ENCODE assay signal across 33 mouse cellular contexts in genomic region chr6:31537193-31537592, GRCm38 (mm10). TPM values are rescaled to one million over a fixed set of nuclear protein-coding genes. Genes with fewer than 3 reads are reported as not detected.
DNase-seq lines count a peak whose midpoint lies in the region; ATAC-seq and TF ChIP-seq lines count a peak whose summit lies in the region.
"Had no signal": no experiment of that assay in that cellular context is flagged by ENCODE, and none has a peak within 500 bp of the region (broad histone marks: within the 10 kb centered on the region; RNA-seq: fewer than 3 reads in every experiment).

No protein-coding gene starts in this region.

- no peak overlapping the region for H3K9ac ChIP-seq in liver, embryonic 12.5 days
- H3K9ac ChIP-seq in liver, postnatal 0 days (replicated peaks): no peak overlapping the region; the same call in 1 of the 2 replicates
- no peak overlapping the region for H3K9ac ChIP-seq in midbrain, embryonic 16.5 days (ENCODE audit: low read depth, low read length)
- no peak overlapping the region for H3K9ac ChIP-seq in midbrain, embryonic 15.5 days
- H3K9ac ChIP-seq: embryonic facial prominence, embryonic 12.5 days; heart, embryonic 13.5 days; limb, embryonic 15.5 days; lung, embryonic 14.5 days; neural tube, embryonic 13.5 days had no signal

- TF ChIP-seq EP300 in liver, postnatal 0 days (IDR thresholded peaks at IDR 0.05; ENCODE audit: low read depth): no peak

- DNase-seq in gastrocnemius, adult 2 months: no peak
- DNase-seq in gastrocnemius, postnatal 4 days (ENCODE audit: low spot score in 2 of 2): no peak
- no peak for DNase-seq in liver, postnatal 0 days
- no peak for DNase-seq in right cerebral cortex, postnatal 25 days
- DNase-seq: adrenal gland, postnatal 14 days; cerebellum, adult 11 months; cerebellum, adult 9-10 months; cerebellum, postnatal 36 days; embryo, embryonic 11 days; gastrocnemius, postnatal 25 days; heart, adult 18-20 months; heart, postnatal 10 days; kidney, adult 8-10 months; kidney, postnatal 4 days; layer of hippocampus, adult 9-11 months; lung, embryonic 14.5 days; right cerebral cortex, postnatal 4 days; thymus, adult 2 months; thymus, postnatal 36 days had no signal

- peak overlapping the region; percentile 26; the same call in 1 of the 2 replicates for H3K4me2 ChIP-seq in liver, embryonic 12.5 days
- H3K4me2 ChIP-seq in liver, postnatal 0 days (ENCODE audit: low read depth, low read length): no peak overlapping the region
- no peak overlapping the region for H3K4me2 ChIP-seq in midbrain, embryonic 16.5 days (ENCODE audit: low read length)
- no peak overlapping the region for H3K4me2 ChIP-seq in midbrain, embryonic 15.5 days
- H3K4me2 ChIP-seq: embryonic facial prominence, embryonic 12.5 days; heart, embryonic 13.5 days; limb, embryonic 15.5 days; lung, embryonic 14.5 days; midbrain, embryonic 11.5 days; neural tube, embryonic 13.5 days had no signal

- H3K27me3 ChIP-seq in liver, embryonic 12.5 days (replicated peaks): no peaks in the 10 kb centered on the region
- no peaks in the 10 kb centered on the region for H3K27me3 ChIP-seq in liver, postnatal 0 days (ENCODE audit: insufficient read depth, low read length)
- no peaks in the 10 kb centered on the region for H3K27me3 ChIP-seq in midbrain, embryonic 16.5 days (ENCODE audit: control insufficient read depth, insufficient read depth, low read depth, low read length)
- H3K27me3 ChIP-seq in midbrain, embryonic 15.5 days (replicated peaks): no peaks in the 10 kb centered on the region
- H3K27me3 ChIP-seq: embryonic facial prominence, embryonic 12.5 days; heart, embryonic 13.5 days; limb, embryonic 15.5 days; neural tube, embryonic 13.5 days had no signal

- H3K36me3 ChIP-seq in liver, embryonic 12.5 days: 0 out of 2 replicates have a peak, but pooled peaks cover 3% of the 10 kb centered on the region
- H3K36me3 ChIP-seq in liver, postnatal 0 days (replicated peaks; ENCODE audit: insufficient read depth, low read length): no peaks in the 10 kb centered on the region
- no peaks in the 10 kb centered on the region for H3K36me3 ChIP-seq in midbrain, embryonic 16.5 days (ENCODE audit: control insufficient read depth, insufficient read depth, low read length)
- no peaks in the 10 kb centered on the region for H3K36me3 ChIP-seq in midbrain, embryonic 15.5 days (replicated peaks)
- H3K36me3 ChIP-seq: embryonic facial prominence, embryonic 12.5 days; heart, embryonic 13.5 days; limb, embryonic 10.5 days; limb, embryonic 15.5 days had no signal

- peak overlapping the region; percentile 43 for H3K27ac ChIP-seq in gastrocnemius, adult 2 months
- H3K27ac ChIP-seq in liver, embryonic 12.5 days: peak overlapping the region; percentile 62
- H3K27ac ChIP-seq in liver, postnatal 0 days (ENCODE audit: low read depth): no peak overlapping the region
- 0 out of 2 replicates have a peak overlapping the region, but pooled peaks have one; percentile 19 for H3K27ac ChIP-seq in midbrain, embryonic 16.5 days (ENCODE audit: low read length)
- no peak overlapping the region for H3K27ac ChIP-seq in midbrain, embryonic 15.5 days
- H3K27ac ChIP-seq: embryonic facial prominence, embryonic 12.5 days; heart, embryonic 13.5 days; kidney, postnatal 0 days; limb, embryonic 10.5 days; limb, embryonic 15.5 days; neural tube, embryonic 13.5 days had no signal

- H3K9me3 ChIP-seq in liver, embryonic 12.5 days (replicated peaks): no peaks in the 10 kb centered on the region
- no peaks in the 10 kb centered on the region for H3K9me3 ChIP-seq in liver, postnatal 0 days (ENCODE audit: low read length)
- no peaks in the 10 kb centered on the region for H3K9me3 ChIP-seq in midbrain, embryonic 16.5 days (replicated peaks; ENCODE audit: control insufficient read depth, low read length, poor library complexity, severe bottlenecking)
- H3K9me3 ChIP-seq in midbrain, embryonic 15.5 days: no peaks in the 10 kb centered on the region
- H3K9me3 ChIP-seq: embryonic facial prominence, embryonic 12.5 days; heart, embryonic 13.5 days; limb, embryonic 10.5 days; limb, embryonic 15.5 days; neural tube, embryonic 13.5 days had no signal

- H3K4me1 ChIP-seq in liver, embryonic 12.5 days: peaks cover 54% of the 10 kb centered on the region
- H3K4me1 ChIP-seq in liver, postnatal 0 days (ENCODE audit: insufficient read depth): 0 out of 2 replicates have a peak, but pooled peaks cover 4% of the 10 kb centered on the region
- peaks cover 6% of the 10 kb centered on the region; the same call in 1 of the 2 replicates for H3K4me1 ChIP-seq in midbrain, embryonic 16.5 days (ENCODE audit: control insufficient read depth, insufficient read depth, low read length)
- peaks cover 3% of the 10 kb centered on the region; the same call in 1 of the 2 replicates for H3K4me1 ChIP-seq in midbrain, embryonic 15.5 days
- H3K4me1 ChIP-seq: embryonic facial prominence, embryonic 12.5 days; limb, embryonic 10.5 days; limb, embryonic 15.5 days; neural tube, embryonic 13.5 days had no signal

- H3K4me3 ChIP-seq in gastrocnemius, adult 2 months: no peak overlapping the region
- no peak overlapping the region for H3K4me3 ChIP-seq in liver, embryonic 12.5 days
- no peak overlapping the region for H3K4me3 ChIP-seq in liver, postnatal 0 days (ENCODE audit: low read depth, low read length)
- H3K4me3 ChIP-seq in midbrain, embryonic 16.5 days (ENCODE audit: low read depth, low read length): no peak overlapping the region
- H3K4me3 ChIP-seq in midbrain, embryonic 15.5 days: no peak overlapping the region
- H3K4me3 ChIP-seq: embryonic facial prominence, embryonic 12.5 days; heart, embryonic 13.5 days; limb, embryonic 10.5 days; limb, embryonic 15.5 days; neural tube, embryonic 13.5 days had no signal

- ATAC-seq in liver, embryonic 12.5 days: no peak
- no peak for ATAC-seq in liver, postnatal 0 days
- ATAC-seq in midbrain, embryonic 16.5 days: no peak
- no peak for ATAC-seq in midbrain, embryonic 15.5 days (replicated peaks)
- ATAC-seq in inflammation-experienced regulatory T-cells, adult 6 months: no peak
- ATAC-seq: forebrain, embryonic 14.5 days; hindbrain, embryonic 16.5 days; intestine, embryonic 16.5 days had no signal

- intact Hi-C loops in gastrocnemius, adult 2 months (cut with DNase I): no loop called here

- WGBS in liver, embryonic 12.5 days (ENCODE audit: insufficient replicate concordance): 34% methylated on average over 4 of the region's 4 CpGs
- 48% methylated on average over 4 of the region's 4 CpGs for WGBS in liver, postnatal 0 days (ENCODE audit: insufficient replicate concordance)
- WGBS in midbrain, embryonic 16.5 days: 53% methylated on average over 4 of the region's 4 CpGs
- 67% methylated on average over 4 of the region's 4 CpGs for WGBS in midbrain, embryonic 15.5 days

- TF ChIP-seq CTCF in gastrocnemius, adult 2 months (IDR thresholded peaks at IDR 0.05): no peak
- TF ChIP-seq CTCF in liver, postnatal 0 days (IDR thresholded peaks at IDR 0.05; ENCODE audit: low read depth): no peak

RNA-seq across cellular contexts. Expression of gene Podxl, which starts 26.6 kb away (rescaled TPM):
- 10 to 100 TPM; 22.0 to 31.9 TPM for total RNA-seq in gastrocnemius, adult 2 months (2021)
- total RNA-seq in gastrocnemius, postnatal 4 days (2021): 10 to 100 TPM; 19.8 to 25.6 TPM
- polyA plus RNA-seq in liver, embryonic 12.5 days (2016; fragmentation: Nextera tagmentation; extraction: Ambion mirVana): 23.0 and 24.5 TPM in 2 replicates
- polyA plus RNA-seq in liver, postnatal 0 days (2015; fragmentation: Nextera tagmentation; extraction: Ambion mirVana): 1.5 and 2.8 TPM in 2 replicates
- polyA plus RNA-seq in midbrain, embryonic 16.5 days (2015; fragmentation: Nextera tagmentation; extraction: Ambion mirVana): 8.5 and 11.1 TPM in 2 replicates
- 12.0 and 12.3 TPM in 2 replicates for polyA plus RNA-seq in midbrain, embryonic 15.5 days (2015; fragmentation: Nextera tagmentation; extraction: Ambion mirVana)
- under 1 TPM; 0.06 to 0.38 (median 0.11) TPM for polyA plus RNA-seq in inflammation-experienced regulatory T-cells, adult 6 months (2017; shearing (Covaris generic))

Comparison
In these comparisons a context has a peak if more than half of its experiments do, and no peak if none do; other contexts are left out.
1. H3K27ac ChIP-seq: peak in gastrocnemius, adult 2 months (single experiment), liver, embryonic 12.5 days (single experiment) and midbrain, embryonic 16.5 days (single experiment); none in liver, postnatal 0 days (single experiment) and midbrain, embryonic 15.5 days (single experiment).